Mouse (Mus musculus): ENCODE measurements at regions not wholly inside any gene's neighbourhood (a gene's known extent, or its start where the extent isn't known, plus 50 kb on each side); places are given as distances from the start of the nearest gene placed in this dataset.

DNA sequence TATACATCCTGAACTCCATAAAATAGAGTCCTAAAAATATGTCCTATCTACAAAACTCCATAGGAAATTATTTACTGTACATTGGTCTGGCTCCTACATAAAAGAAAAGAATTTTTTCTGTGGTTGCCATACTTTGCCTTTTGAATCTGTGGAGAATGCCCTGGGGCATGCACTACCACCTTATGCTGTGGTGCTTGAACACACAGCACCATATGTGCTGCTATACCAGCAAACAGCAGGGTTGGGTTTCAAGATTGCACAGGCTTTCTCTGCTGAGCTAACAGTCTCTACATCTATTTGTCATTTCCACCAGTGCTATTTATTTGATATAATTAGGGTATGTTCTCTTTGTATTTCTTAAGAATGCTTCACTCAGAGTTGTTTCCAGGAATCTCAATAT is 1552.2 kb downstream of the Efnb2 start:
- TF ChIP-seq CTCF (IDR thresholded peaks at IDR 0.05) (no peak), EP300 (IDR thresholded peaks at IDR 0.05) (no peak)
